Mouse (Mus musculus) heart, embryonic 14.5 days (tissue): Measurements from ENCODE around the gene Cdc42bpb. TPM values are rescaled to one million over a fixed set of nuclear protein-coding genes. Genes with fewer than 3 reads are reported as not detected.

Experiments used
- ATAC-seq: fragments of 200-750 bp; cut with Nextera tagmentation; 2 replicates; pipeline ENCODE4 v1.8.0; 2017; ENCODE audit warnings: low read depth, moderate TSS enrichment; ENCODE audit not compliant: insufficient number of reproducible peaks, insufficient read depth, low FRiP score
- H3K27ac ChIP-seq, 2 experiments: fragments of 200-500 bp in 1 of 2; fragments of 300-500 bp in 1 of 2; sonication (generic) in 1 of 2; replicated peaks in 1 of 2; 2 replicates each; pipeline ENCODE4 v1.5.1; 2012 to 2014; ENCODE audit warnings: low read depth in 2 of 2, low read length in 2 of 2, control low read depth in 1 of 2, mild to moderate bottlenecking in 1 of 2, mixed read lengths in 1 of 2; ENCODE audit not compliant: control insufficient read depth in 1 of 2, insufficient read depth in 1 of 2
- H3K27me3 ChIP-seq: fragments of 300-500 bp; sonication (generic); 2 replicates; pipeline ENCODE4 v1.6.1; 2014; ENCODE audit warnings: mild to moderate bottlenecking, low read length, control low read depth; ENCODE audit not compliant: control insufficient read depth, insufficient read depth
- H3K36me3 ChIP-seq: fragments of 300-500 bp; sonication (generic); 2 replicates; pipeline ENCODE4 v1.6.1; 2014; ENCODE audit warnings: mild to moderate bottlenecking, control low read depth, low read length, mixed read lengths; ENCODE audit not compliant: control insufficient read depth, insufficient read depth
- H3K4me1 ChIP-seq, 2 experiments: fragments of 200-500 bp in 1 of 2; fragments of 300-500 bp in 1 of 2; sonication (generic) in 1 of 2; 2 replicates each; pipeline ENCODE4 v1.6.1; 2012 to 2014; ENCODE audit warnings: low read length in 2 of 2, control low read depth in 1 of 2, mixed read lengths in 1 of 2; ENCODE audit not compliant: control insufficient read depth in 2 of 2, insufficient read depth in 2 of 2
- H3K4me2 ChIP-seq: fragments of 300-500 bp; sonication (generic); 2 replicates; pipeline ENCODE4 v1.6.1; 2014; ENCODE audit warnings: mild to moderate bottlenecking, low read length
- H3K4me3 ChIP-seq, 2 experiments: fragments of 200-500 bp in 1 of 2; fragments of 300-500 bp in 1 of 2; sonication (generic) in 1 of 2; 2 replicates each; pipeline ENCODE4 v1.5.1; 2012 to 2014; ENCODE audit warnings: low read length in 2 of 2, mild to moderate bottlenecking in 2 of 2, control low read depth in 1 of 2, low read depth in 1 of 2, moderate library complexity in 1 of 2; ENCODE audit not compliant: control insufficient read depth in 1 of 2, insufficient read depth in 1 of 2
- H3K9ac ChIP-seq: fragments of 300-500 bp; sonication (generic); 2 replicates; pipeline ENCODE4 v1.6.1; 2014; ENCODE audit warnings: mild to moderate bottlenecking, low read length
- H3K9me3 ChIP-seq: fragments of 300-500 bp; sonication (generic); 2 replicates; pipeline ENCODE4 v1.6.1; 2016; ENCODE audit warnings: low read length, control low read depth; ENCODE audit not compliant: control insufficient read depth
- WGBS: fragments of 180-500 bp; shearing (Covaris S2); extraction: QIAGEN DNeasy Blood & Tissue Kit; methylation state at CpG from one replicate; pipeline ENCODE4 v1.1.7; 2014; 5-methylcytosine and 5-hydroxymethylcytosine counted together
- polyA plus RNA-seq: library from polyadenylated mRNA; unstranded; fragments of >200 nt; fragmentation: Nextera tagmentation; extraction: Ambion mirVana; gene quantifications from 2 replicates; pipeline ENCODE4 v1.2.1, GENCODE M21; 2014

The Cdc42bpb gene
- polyA plus RNA-seq, 1 experiment from 2014 or later: 28.9 TPM

DNA sequence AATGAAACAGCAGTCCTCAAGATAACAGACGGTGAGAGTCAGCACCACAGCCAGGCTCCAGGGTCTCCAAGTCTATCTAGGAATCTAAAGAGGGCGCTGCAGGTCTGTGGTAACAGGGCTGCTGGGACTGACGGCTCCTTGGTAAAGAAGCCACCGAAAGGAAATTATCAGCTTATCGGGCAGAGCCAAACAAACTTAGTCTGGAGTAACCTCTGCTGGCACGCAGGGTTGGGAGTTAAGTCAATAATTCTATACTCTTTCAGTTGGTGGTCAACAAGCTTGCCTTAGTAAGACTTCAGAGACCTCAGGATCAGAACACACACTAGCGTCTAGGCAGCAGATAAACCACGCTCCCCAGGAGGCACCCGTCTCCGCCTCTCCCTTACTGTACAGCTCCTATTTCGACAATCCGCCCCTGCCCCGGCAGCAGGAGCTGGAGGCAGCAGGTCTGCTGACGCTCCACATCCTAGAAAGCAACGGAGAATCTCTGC, 39.6 kb downstream of the Cdc42bpb start:
- H3K27me3 ChIP-seq: no peaks in the 10 kb centered on the region
- H3K27ac ChIP-seq: no peak overlapping the region
- no peak overlapping the region for H3K9ac ChIP-seq
- no peak for ATAC-seq
- no peak overlapping the region for H3K4me3 ChIP-seq
- 19% methylated on average over 15 of the region's 15 CpGs for WGBS
- H3K4me2 ChIP-seq: no peak overlapping the region
- peaks cover 10 to 12% of the 10 kb centered on the region in 2 experiments for H3K4me1 ChIP-seq
- H3K9me3 ChIP-seq: no peaks in the 10 kb centered on the region
- H3K36me3 ChIP-seq: peaks cover 90% of the 10 kb centered on the region

DNA sequence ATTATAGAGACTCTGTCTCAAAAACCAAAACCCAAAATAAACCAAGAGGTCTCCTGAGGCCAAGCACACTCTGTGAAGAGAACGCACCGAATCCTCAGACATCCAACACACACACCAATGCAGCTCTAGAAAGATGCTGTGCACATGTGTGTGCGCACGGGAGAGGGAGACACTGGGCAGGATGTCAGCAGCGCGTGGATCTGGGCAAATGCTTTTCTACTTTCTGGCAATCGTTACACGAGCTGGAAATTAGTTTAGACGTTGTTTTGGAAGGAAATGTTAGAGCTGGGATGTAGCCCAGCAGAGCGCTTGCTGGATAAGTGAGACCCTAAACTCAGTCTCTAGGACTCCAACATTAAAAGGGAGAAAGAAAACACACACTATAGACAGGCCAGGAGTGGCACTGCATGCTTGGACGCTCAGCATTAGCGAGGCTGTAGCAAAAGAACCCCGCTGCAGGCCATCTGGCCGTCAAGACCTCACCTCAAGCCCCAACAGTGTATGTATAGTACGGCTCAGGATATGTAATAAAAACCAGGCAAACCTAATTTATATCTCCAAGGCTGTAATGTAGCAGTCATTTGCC, 44.4 kb downstream of the Cdc42bpb start:
- 86% methylated on average over 15 of the region's 15 CpGs for WGBS
- H3K4me1 ChIP-seq: peaks cover 7 to 10% of the 10 kb centered on the region in 2 experiments
- no peak overlapping the region for H3K27ac ChIP-seq
- no peaks in the 10 kb centered on the region for H3K27me3 ChIP-seq
- no peaks in the 10 kb centered on the region for H3K9me3 ChIP-seq
- H3K36me3 ChIP-seq: peaks cover 89% of the 10 kb centered on the region
- H3K4me2 ChIP-seq: no peak overlapping the region
- no peak overlapping the region for H3K4me3 ChIP-seq
- no peak for ATAC-seq
- no peak overlapping the region for H3K9ac ChIP-seq

DNA sequence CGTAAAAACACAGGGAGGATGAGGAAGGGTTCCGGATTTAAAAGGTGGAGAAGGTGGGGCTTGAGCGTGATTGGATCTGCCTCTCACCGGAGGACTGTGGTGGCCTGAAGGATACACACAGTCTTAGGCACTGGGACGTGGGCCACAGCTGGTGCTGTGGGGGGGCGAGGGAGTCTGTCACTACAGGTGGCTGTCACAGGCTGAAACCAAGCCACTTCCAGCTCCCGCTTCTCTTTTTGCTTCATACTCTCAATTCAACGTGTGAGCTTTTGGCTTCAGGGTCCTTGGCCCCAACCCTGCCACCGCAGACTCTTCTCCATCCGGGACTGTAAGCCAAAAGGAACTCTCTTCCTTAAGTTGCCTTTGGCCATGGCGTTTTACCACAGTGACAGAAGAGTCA, 45.1 kb downstream of the Cdc42bpb start:
- H3K4me2 ChIP-seq: no peak overlapping the region
- no peaks in the 10 kb centered on the region for H3K9me3 ChIP-seq
- peaks cover under 1 to 3% of the 10 kb centered on the region in 2 experiments; a peak in 2 of 4 replicates for H3K4me1 ChIP-seq
- H3K36me3 ChIP-seq: peaks cover 92% of the 10 kb centered on the region
- no peak overlapping the region for H3K9ac ChIP-seq
- H3K27me3 ChIP-seq: no peaks in the 10 kb centered on the region
- no peak overlapping the region for H3K4me3 ChIP-seq
- WGBS: 88% methylated on average over 11 of the region's 11 CpGs
- no peak for ATAC-seq
- H3K27ac ChIP-seq: no peak overlapping the region

DNA sequence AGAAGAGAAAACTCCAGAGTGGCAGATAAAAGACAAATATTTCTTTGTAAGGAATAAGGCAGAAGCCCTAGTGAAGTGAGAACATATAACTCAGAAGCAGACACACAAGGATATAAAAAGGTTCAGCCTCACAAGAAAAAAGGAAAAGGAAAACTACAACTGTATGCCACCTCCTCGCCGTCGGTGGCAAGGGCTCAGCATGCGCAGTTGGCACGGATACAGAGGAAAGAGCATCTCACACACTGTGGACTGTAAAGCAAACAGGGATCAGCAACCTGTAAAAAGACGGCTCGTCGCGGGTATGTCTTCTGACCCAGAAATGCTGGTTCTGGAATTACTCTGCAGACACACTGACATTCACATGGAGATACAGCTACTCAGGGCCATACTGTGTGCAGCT, 45.9 kb downstream of the Cdc42bpb start:
- Histone ChIP-seq H3K27me3 (no peaks in the 10 kb centered on the region), H3K4me2 (no peak overlapping the region), H3K4me1 (no peaks in the 10 kb centered on the region), H3K36me3 (peaks cover 92% of the 10 kb centered on the region), H3K27ac (no peak overlapping the region), H3K4me3 (no peak overlapping the region), H3K9ac (no peak overlapping the region), H3K9me3 (no peaks in the 10 kb centered on the region)
- ATAC-seq: no peak
- 88% methylated on average over 9 of the region's 9 CpGs for WGBS

DNA sequence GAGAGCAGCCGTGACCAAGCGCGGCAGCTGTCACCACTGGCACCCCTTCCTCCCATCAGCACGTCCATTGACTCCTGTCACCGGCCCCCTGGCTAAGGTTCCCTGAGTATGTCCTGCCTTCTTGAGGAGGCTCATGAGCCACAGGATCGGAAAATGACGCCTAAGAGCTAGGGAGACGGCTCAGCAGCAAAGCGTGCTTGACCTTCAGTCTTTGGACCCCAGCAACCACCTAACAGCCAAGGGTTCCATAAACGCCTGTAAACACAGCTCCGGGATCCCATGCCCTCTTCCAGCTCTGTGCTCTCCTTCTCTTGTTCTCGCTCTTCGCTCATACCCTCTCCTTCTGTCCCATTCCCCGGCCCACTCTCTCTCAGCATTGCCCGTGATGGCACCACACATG, 48.2 kb downstream of the Cdc42bpb start:
- H3K9me3 ChIP-seq: no peaks in the 10 kb centered on the region
- 91% methylated on average over 15 of the region's 15 CpGs for WGBS
- no peak overlapping the region for H3K27ac ChIP-seq
- H3K4me3 ChIP-seq: no peak overlapping the region
- H3K4me2 ChIP-seq: no peak overlapping the region
- peaks cover 91% of the 10 kb centered on the region for H3K36me3 ChIP-seq
- no peak overlapping the region for H3K9ac ChIP-seq
- H3K27me3 ChIP-seq: no peaks in the 10 kb centered on the region
- H3K4me1 ChIP-seq: no peaks in the 10 kb centered on the region
- no peak for ATAC-seq

DNA sequence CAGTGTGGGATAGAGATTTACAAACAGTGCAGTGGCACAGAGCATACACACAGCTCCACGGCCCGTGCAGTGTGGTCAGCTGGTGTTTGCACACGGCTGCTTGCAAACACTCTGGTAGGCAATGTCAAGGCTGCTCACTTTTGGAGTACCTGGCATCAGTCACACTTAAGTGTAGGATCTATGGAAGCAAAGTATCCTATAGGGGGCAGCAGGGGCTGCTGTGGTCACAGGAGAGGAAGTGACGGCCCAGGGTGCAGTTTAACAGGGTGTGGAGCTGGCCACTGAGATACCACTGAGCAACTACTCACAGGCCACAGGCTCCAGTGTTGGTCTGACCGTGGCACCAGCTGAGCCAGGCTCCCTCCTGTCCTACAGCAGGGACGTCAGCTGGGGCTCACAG, 49.2 kb downstream of the Cdc42bpb start:
- H3K27ac ChIP-seq: no peak overlapping the region
- H3K27me3 ChIP-seq: no peaks in the 10 kb centered on the region
- no peaks in the 10 kb centered on the region for H3K4me1 ChIP-seq
- H3K9me3 ChIP-seq: no peaks in the 10 kb centered on the region
- no peak overlapping the region for H3K9ac ChIP-seq
- no peak overlapping the region for H3K4me3 ChIP-seq
- no peak overlapping the region for H3K4me2 ChIP-seq
- H3K36me3 ChIP-seq: peaks cover 96% of the 10 kb centered on the region
- no peak for ATAC-seq
- 77% methylated on average over 6 of the region's 6 CpGs for WGBS

DNA sequence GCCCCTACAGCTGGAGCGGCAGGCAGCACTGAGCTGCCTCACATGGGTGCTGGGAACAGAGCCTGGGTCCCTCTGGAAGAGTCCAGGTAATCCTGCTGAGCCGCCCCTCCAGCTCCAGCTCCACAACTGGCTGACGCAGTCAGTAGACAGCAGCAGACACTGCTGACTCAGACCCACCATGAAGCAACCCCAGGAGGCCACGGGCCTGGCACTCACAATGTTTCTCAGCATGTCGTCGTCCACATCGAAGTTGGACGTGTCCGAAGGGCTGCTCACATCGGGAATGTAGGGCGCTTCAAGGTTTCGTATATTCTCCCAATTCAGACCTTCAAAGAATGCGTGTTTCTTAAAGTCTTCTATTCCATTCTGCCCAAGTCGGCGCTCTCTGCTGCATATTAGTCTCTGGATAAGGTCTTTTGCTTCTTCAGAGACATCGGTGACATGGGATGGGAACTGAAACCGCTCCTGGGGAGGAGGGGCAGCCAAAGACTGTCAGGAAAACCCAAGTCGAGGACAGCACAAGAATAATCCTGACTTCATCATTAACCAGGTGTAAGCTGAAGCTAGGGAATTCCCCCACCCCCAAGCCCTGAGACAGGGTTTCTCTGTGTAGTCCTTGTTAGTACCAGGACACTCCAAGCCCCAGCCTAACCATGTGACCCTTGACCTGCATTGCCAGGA, 51.6 kb downstream of the Cdc42bpb start:
- Histone ChIP-seq H3K27ac (no peak overlapping the region), H3K9ac (no peak overlapping the region), H3K9me3 (no peaks in the 10 kb centered on the region), H3K4me1 (no peaks in the 10 kb centered on the region), H3K4me3 (no peak overlapping the region), H3K27me3 (no peaks in the 10 kb centered on the region), H3K36me3 (peaks cover 99% of the 10 kb centered on the region), H3K4me2 (no peak overlapping the region)
- no peak for ATAC-seq
- WGBS: 91% methylated on average over 18 of the region's 18 CpGs
